Mouse (Mus musculus) embryonic facial prominence, embryonic 14.5 days (tissue): ENCODE data around the gene Rab27a. TPM values are rescaled to one million over a fixed set of nuclear protein-coding genes. Genes with fewer than 3 reads are reported as not detected.
A peak's percentile ranks its signal among the peaks of the same experiment; 100 is the strongest.

Source experiments
- ATAC-seq: fragments of 200-750 bp; cut with Nextera tagmentation; 2 replicates; pipeline ENCODE4 v1.8.0; 2017; ENCODE audit warnings: low read depth, moderate number of reproducible peaks, moderate TSS enrichment
- DNase-seq: peaks from one replicate; pipeline ENCODE4 v3.0.0-alpha.2; 2015; ENCODE audit warnings: low spot score
- H3K27ac ChIP-seq: fragments of 300-500 bp; sonication (generic); replicated peaks from 2 replicates; pipeline ENCODE4 v1.5.1; 2014; ENCODE audit warnings: low read depth, mild to moderate bottlenecking, low read length, moderate library complexity
- H3K27me3 ChIP-seq: fragments of 300-500 bp; sonication (generic); replicated peaks from 2 replicates; pipeline ENCODE4 v1.6.1; 2014; ENCODE audit warnings: low read length; ENCODE audit not compliant: control insufficient read depth, insufficient read depth
- H3K36me3 ChIP-seq: fragments of 300-500 bp; sonication (generic); 2 replicates; pipeline ENCODE4 v1.6.1; 2014; ENCODE audit warnings: low read length, mixed read lengths; ENCODE audit not compliant: control insufficient read depth, insufficient read depth
- H3K4me1 ChIP-seq: fragments of 300-500 bp; sonication (generic); 2 replicates; pipeline ENCODE4 v1.6.1; 2014; ENCODE audit warnings: antibody characterized with exemption, low read length; ENCODE audit not compliant: control insufficient read depth, insufficient read depth
- H3K4me2 ChIP-seq: fragments of 300-500 bp; sonication (generic); 2 replicates; pipeline ENCODE4 v1.6.1; 2014; ENCODE audit warnings: low read depth, mild to moderate bottlenecking, low read length, moderate library complexity, mixed read lengths
- H3K4me3 ChIP-seq: fragments of 300-500 bp; sonication (generic); 2 replicates; pipeline ENCODE4 v1.5.1; 2014; ENCODE audit warnings: low read depth, mild to moderate bottlenecking, low read length
- H3K9ac ChIP-seq: fragments of 300-500 bp; sonication (generic); 2 replicates; pipeline ENCODE4 v1.6.1; 2014; ENCODE audit warnings: low read depth, mild to moderate bottlenecking, low read length, moderate library complexity, mixed read lengths
- H3K9me3 ChIP-seq: fragments of 300-500 bp; sonication (generic); 2 replicates; pipeline ENCODE4 v1.6.1; 2016; ENCODE audit warnings: low read length; ENCODE audit not compliant: control insufficient read depth
- WGBS: fragments of 180-500 bp; shearing (Covaris S2); extraction: QIAGEN DNeasy Blood & Tissue Kit; methylation state at CpG from one replicate; pipeline ENCODE4 v1.1.7; 2014; 5-methylcytosine and 5-hydroxymethylcytosine counted together
- polyA plus RNA-seq: library from polyadenylated mRNA; unstranded; fragments of >200 nt; fragmentation: Nextera tagmentation; extraction: Ambion mirVana; gene quantifications from 2 replicates; pipeline ENCODE4 v1.2.1, GENCODE M21; 2014

Rab27a gene
- polyA plus RNA-seq, 1 experiment from 2014 or later, result 2.1 TPM

DNA sequence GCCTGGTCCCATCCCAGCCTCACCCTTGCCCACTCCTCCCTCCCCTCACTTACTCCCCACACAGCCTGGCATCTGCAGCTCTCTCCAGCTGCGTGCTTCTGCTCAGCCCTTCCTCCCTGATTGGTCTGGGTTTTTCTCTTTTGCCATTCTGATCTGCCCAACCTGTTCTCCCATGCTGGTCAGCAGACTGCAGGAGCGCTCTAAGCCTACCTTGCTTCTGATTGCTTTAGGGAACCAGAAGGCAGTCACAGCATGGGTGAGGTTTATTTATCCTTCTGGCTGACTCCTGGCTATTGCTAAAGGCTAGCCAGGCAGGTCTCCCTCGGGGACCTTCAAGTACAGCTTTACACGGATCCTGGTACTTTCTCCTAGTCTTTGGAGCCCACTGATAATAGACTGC is 13.2 kb upstream of the Rab27a start:
- Histone ChIP-seq H3K4me3 (no peak overlapping the region), H3K4me2 (no peak overlapping the region), H3K9me3 (no peaks in the 10 kb centered on the region), H3K4me1 (no peaks in the 10 kb centered on the region), H3K27ac (no peak overlapping the region), H3K36me3 (peaks cover 54% of the 10 kb centered on the region), H3K9ac (no peak overlapping the region), H3K27me3 (no peaks in the 10 kb centered on the region)
- 70% methylated on average over 4 of the region's 4 CpGs for WGBS
- no peak for DNase-seq
- no peak for ATAC-seq

DNA sequence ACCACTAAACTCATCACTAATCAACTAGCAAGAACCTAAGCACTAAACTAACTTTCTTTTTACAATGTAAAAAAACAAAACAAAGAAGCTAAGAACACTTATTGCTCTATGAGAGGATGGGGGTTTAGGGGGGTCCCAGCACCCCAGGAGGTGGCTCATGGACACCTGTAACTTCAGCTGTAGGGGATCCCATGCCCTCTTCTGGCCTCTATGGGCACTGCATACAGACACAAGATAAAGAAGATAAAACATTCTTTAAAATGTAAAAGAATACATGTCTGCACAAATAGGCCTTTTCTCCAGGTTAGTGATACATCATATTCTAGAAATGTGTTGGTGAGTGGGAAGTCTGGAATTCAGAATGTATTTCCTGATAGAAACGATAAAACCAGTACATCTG is 11.2 kb upstream of the Rab27a start:
- peaks cover 54% of the 10 kb centered on the region for H3K36me3 ChIP-seq
- H3K27ac ChIP-seq, result no peak overlapping the region
- H3K4me3 ChIP-seq, result no peak overlapping the region
- H3K4me1 ChIP-seq, result no peaks in the 10 kb centered on the region
- H3K9me3 ChIP-seq, result no peaks in the 10 kb centered on the region
- H3K4me2 ChIP-seq, result no peak overlapping the region
- ATAC-seq (no peak), DNase-seq (no peak)
- H3K27me3 ChIP-seq, result no peaks in the 10 kb centered on the region
- WGBS, result 93% methylated on average over 1 of the region's 1 CpGs
- H3K9ac ChIP-seq, result no peak overlapping the region

DNA sequence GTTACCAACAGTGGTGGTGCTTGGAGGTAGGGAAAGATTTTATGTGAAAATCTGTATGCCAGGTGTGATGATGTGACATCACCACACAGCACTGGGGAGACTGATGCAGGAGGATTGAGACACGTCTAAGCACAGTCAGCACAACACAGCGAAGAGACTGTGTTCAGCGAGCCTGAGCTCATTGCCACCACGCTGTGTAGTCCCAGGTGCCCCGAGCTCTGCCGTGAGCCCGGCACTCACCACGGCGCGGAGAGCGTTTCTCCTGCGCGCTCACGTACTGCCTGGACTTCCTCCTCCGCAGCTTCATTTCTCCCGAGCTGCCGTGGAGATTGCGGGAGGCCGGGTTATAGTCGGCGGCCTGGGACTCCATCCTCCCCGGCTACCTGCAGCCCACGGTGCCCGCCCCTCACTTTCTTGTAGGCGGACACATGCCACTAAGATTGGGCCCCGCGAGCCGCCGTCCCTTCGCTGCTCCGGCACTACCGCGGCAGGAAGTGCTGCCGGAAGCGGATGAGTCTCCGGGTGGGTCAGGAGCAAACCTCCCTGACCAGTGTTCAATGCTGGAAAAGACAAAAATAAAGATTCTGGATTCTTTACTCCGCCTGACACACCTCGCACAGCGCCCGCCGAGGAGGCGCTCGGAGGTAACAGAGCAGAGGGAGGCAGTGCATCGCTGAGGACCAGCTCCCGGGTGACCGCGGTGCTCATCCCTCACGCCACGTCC is 5.3 kb upstream of the Rab27a start:
- Histone ChIP-seq H3K27ac (peak overlapping the region; percentile 85), H3K36me3 (peaks cover 14% of the 10 kb centered on the region; the same call in 1 of the 2 replicates), H3K4me3 (peak overlapping the region; percentile 87), H3K9ac (peak overlapping the region; percentile 85), H3K4me2 (peak overlapping the region; percentile 91), H3K27me3 (no peaks in the 10 kb centered on the region), H3K4me1 (peaks cover 13% of the 10 kb centered on the region), H3K9me3 (no peaks in the 10 kb centered on the region)
- ATAC-seq, result peak; percentile 89
- under 1% methylated on average over 49 of the region's 49 CpGs for WGBS
- peak; percentile 95 for DNase-seq

DNA sequence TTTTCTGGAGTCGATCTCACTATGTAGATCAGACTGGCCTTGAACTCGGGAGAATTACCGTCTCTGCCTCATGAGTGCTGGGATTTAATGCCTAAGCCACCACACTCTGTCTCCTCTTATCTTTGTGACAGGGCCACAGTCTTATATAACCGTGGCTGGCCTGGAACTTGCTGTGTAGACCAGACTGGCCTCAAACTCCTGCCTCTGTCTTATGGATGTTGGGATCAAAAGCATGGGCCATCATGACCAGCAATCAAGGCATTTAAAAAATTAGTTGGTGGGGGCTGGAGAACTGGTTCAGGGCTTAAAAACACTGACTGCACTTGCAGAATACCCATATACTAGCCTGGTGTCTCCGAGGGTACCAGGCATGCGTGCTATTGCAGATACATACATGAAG is 4.6 kb upstream of the Rab27a start, which contains the start of gene Pigb:
Pigb (minus strand) TSS at position 299 of the 400 bp plus-strand sequence.
- ATAC-seq, result no peak
- H3K9me3 ChIP-seq, result no peaks in the 10 kb centered on the region
- H3K4me2 ChIP-seq, result peak within 1 kb of the TSS; percentile 91
- no peak for DNase-seq
- H3K9ac ChIP-seq, result peak within 1 kb of the TSS; percentile 85
- H3K27me3 ChIP-seq, result no peaks in the 10 kb centered on the region
- peak within 1 kb of the TSS; percentile 85 for H3K27ac ChIP-seq
- WGBS, result 28% methylated on average over 6 of the region's 6 CpGs
- peaks cover 9% of the 10 kb centered on the region; the same call in 1 of the 2 replicates for H3K36me3 ChIP-seq
- peak within 1 kb of the TSS; percentile 87 for H3K4me3 ChIP-seq
- H3K4me1 ChIP-seq, result peaks cover 13% of the 10 kb centered on the region

DNA sequence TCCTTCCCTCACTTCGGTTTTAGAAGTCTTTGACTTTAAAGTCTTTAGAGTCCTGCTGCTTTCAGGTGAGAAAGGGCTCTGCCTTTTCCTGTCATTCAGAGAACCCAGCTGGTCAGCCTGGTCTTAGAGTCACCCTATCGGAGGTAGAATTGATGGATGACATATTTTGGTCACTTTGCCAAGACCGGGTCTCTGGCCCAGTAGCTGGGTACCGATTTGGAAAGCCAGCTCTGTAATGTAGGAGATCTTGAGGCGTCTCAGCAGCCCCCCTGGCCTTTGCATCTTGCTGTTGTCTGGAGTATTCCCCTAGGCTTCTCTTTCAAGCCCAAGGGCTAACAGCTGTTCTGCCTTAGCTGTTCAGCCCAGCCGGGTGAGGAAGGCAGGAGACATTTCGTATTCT is 550 bp downstream of the Rab27a start:
- Histone ChIP-seq H3K4me2 (peak overlapping the region; percentile 98), H3K9me3 (no peaks in the 10 kb centered on the region), H3K4me3 (peak overlapping the region; percentile 52), H3K4me1 (peaks cover 14% of the 10 kb centered on the region), H3K9ac (peak overlapping the region; percentile 70), H3K27ac (no peak overlapping the region), H3K36me3 (no peaks in the 10 kb centered on the region), H3K27me3 (no peaks in the 10 kb centered on the region)
- ATAC-seq (no peak), DNase-seq (peak; percentile 22)
- WGBS, result 11% methylated on average over 7 of the region's 7 CpGs

DNA sequence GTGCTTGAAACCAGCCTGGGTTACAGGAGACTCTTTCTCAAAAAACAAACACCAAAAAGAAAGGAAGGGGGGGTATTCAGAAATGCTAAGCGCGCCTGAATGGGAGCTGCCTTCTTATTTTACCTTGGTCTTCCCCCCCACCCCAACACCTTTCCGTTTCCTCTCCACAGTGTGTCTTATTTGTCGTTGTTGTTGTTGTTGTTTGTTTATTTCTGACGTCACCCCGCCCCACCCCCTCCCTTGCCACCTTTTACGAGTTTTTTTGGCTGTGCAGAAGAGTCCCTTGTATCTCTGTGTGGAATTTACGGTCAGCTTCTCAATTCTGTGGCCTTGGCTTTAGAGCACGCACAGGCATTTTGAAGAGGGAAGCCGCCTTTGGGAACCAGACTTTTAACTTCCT is 1.1 kb downstream of the Rab27a start:
- peak overlapping the region; percentile 98 for H3K4me2 ChIP-seq
- no peaks in the 10 kb centered on the region for H3K27me3 ChIP-seq
- peak overlapping the region; percentile 52 for H3K4me3 ChIP-seq
- H3K9me3 ChIP-seq, result no peaks in the 10 kb centered on the region
- H3K36me3 ChIP-seq, result no peaks in the 10 kb centered on the region
- H3K4me1 ChIP-seq, result peaks cover 9% of the 10 kb centered on the region; the same call in 1 of the 2 replicates
- peak overlapping the region; percentile 70 for H3K9ac ChIP-seq
- no peak for DNase-seq
- no peak for ATAC-seq
- WGBS, result 69% methylated on average over 10 of the region's 10 CpGs
- H3K27ac ChIP-seq, result no peak overlapping the region

DNA sequence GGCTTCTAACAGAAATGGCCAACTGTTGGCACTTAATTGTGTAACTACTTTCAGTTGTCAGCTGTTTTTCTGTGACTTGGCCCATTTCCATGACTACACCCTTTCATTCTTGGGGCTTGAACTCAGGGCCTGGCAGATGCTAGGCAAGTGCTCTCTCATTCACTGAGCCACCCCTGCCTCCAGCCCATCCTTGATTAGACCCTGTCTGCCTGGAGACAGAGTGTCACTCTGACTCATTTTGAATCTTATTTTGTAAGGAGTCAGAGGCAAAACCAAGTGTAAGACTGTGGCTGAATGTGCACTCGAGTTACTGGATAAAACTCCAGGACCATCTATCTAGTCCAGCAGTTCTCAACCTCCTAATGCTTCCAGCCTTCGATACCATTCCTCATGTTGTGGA is 3.3 kb downstream of the Rab27a start:
- WGBS, result 87% methylated on average over 2 of the region's 2 CpGs
- no peaks in the 10 kb centered on the region for H3K36me3 ChIP-seq
- H3K4me1 ChIP-seq, result peaks cover 9% of the 10 kb centered on the region; the same call in 1 of the 2 replicates
- DNase-seq (no peak), ATAC-seq (no peak)
- no peak overlapping the region for H3K27ac ChIP-seq
- H3K9me3 ChIP-seq, result no peaks in the 10 kb centered on the region
- no peaks in the 10 kb centered on the region for H3K27me3 ChIP-seq
- H3K9ac ChIP-seq, result no peak overlapping the region
- no peak overlapping the region for H3K4me2 ChIP-seq
- H3K4me3 ChIP-seq, result no peak overlapping the region

DNA sequence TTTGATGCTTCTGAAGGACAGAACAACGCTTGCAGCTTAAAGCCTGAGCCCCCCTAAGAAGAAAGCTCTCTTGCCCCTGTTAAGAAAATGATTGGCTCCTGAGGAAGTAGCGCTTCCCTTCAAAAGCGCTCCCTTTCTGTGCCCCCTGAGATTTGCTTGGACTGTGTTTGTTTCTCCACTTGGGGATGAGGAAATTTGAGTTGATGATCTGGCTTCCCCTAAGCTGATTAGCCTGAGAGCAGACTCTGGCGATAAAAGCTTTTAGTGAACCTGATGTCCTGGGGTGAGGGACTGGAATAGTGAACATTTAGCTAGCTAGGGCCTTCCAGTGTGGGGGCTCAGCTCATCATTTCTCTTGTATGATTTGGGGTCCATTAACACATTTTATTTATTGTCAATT is 4.3 kb downstream of the Rab27a start:
- H3K36me3 ChIP-seq, result no peaks in the 10 kb centered on the region
- no peaks in the 10 kb centered on the region for H3K27me3 ChIP-seq
- H3K9me3 ChIP-seq, result no peaks in the 10 kb centered on the region
- peak; percentile 53 for DNase-seq
- H3K4me2 ChIP-seq, result no peak overlapping the region
- peaks cover 9% of the 10 kb centered on the region; the same call in 1 of the 2 replicates for H3K4me1 ChIP-seq
- no peak overlapping the region for H3K4me3 ChIP-seq
- 4% methylated on average over 4 of the region's 4 CpGs for WGBS
- ATAC-seq, result no peak
- no peak overlapping the region for H3K27ac ChIP-seq
- H3K9ac ChIP-seq, result no peak overlapping the region

DNA sequence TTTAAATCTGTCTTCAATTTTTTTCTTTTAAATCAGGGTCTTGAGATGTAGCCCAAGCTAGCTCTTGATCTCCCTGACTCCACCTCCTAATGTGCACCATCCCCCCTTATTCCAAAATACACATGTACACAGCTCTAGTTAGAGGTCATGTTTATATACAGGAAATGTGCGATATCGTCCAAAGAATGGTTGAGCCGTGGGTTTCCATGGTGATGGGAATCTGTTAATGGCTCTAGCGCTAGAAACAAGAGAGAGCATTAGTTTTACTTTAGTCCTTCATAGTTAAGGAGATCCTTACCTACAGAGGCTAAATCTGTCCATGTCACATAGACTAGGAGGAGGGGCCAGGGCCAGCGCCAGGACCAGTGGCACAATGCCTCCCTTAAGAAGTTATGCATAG is 5.2 kb downstream of the Rab27a start:
- Histone ChIP-seq H3K4me3 (no peak overlapping the region), H3K9ac (no peak overlapping the region), H3K4me2 (no peak overlapping the region), H3K9me3 (no peaks in the 10 kb centered on the region), H3K27me3 (no peaks in the 10 kb centered on the region), H3K27ac (no peak overlapping the region), H3K36me3 (no peaks in the 10 kb centered on the region), H3K4me1 (peaks cover 9% of the 10 kb centered on the region; the same call in 1 of the 2 replicates)
- ATAC-seq (no peak), DNase-seq (no peak)
- 64% methylated on average over 5 of the region's 5 CpGs for WGBS
